Mouse (Mus musculus): ENCODE results near the gene Tspan9. TPM values are rescaled to one million over a fixed set of nuclear protein-coding genes. Genes with fewer than 3 reads are reported as not detected.
A peak's percentile ranks its signal among the peaks of the same experiment; 100 is the strongest.

The Tspan9 gene
- polyA plus RNA-seq, 1 experiment from 2014 or later: 141 TPM

- no peaks in the 10 kb centered on the region for H3K36me3 ChIP-seq
- H3K9me3 ChIP-seq: no peaks in the 10 kb centered on the region
- ATAC-seq (ENCODE audit: insufficient number of reproducible peaks, low FRiP score, low TSS enrichment, low read depth): no peak
- H3K4me3 ChIP-seq: no peak overlapping the region
- WGBS: 84% methylated on average over 7 of the region's 7 CpGs
- H3K4me2 ChIP-seq: no peak overlapping the region
- no peaks in the 10 kb centered on the region for H3K27me3 ChIP-seq
- H3K27ac ChIP-seq: no peak overlapping the region
- H3K4me1 ChIP-seq: peaks cover 43% of the 10 kb centered on the region
- no peak overlapping the region for H3K9ac ChIP-seq
Observed at GRCm38 (mm10) chr6:128019119-128019518, 124.3 kb downstream of the Tspan9 start.

- H3K4me1 ChIP-seq: peaks cover 30% of the 10 kb centered on the region
Observed at GRCm38 (mm10) chr6:128015304-128015703, 128.1 kb downstream of the Tspan9 start.

DNA sequence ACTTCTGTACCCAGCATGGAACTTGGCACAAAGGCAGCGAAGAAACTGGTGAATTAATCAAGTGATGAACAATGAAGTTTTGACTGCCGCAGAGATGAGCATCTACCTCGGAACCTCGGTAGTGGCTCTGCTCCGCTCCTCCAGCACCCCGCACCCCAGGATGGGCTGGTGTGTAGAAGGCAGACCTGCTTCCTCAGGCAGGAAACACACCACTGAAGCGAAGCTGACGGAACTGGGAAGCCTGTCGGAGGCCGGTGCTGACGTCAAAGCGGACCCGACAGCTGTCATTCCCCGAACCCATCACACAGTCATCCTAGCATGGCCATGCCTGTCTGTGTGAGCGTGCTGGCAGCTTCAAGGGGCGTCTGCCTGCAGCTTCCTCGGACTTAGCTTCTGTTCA, 131.6 kb downstream of the Tspan9 start:
- no peak overlapping the region for H3K4me3 ChIP-seq
- ATAC-seq (ENCODE audit: insufficient number of reproducible peaks, low FRiP score, low TSS enrichment, low read depth): no peak
- H3K27me3 ChIP-seq: no peaks in the 10 kb centered on the region
- H3K27ac ChIP-seq: peak overlapping the region; percentile 78
- 78% methylated on average over 17 of the region's 17 CpGs for WGBS
- H3K4me1 ChIP-seq: peaks cover 50% of the 10 kb centered on the region
- H3K4me2 ChIP-seq: no peak overlapping the region
- no peaks in the 10 kb centered on the region for H3K9me3 ChIP-seq
- H3K36me3 ChIP-seq: no peaks in the 10 kb centered on the region
- no peak overlapping the region for H3K9ac ChIP-seq

More at GRCm38 (mm10) chr6:128015304-128015703, 128.1 kb downstream of the Tspan9 start:
- Histone ChIP-seq H3K9ac (no peak overlapping the region), H3K9me3 (no peaks in the 10 kb centered on the region), H3K36me3 (no peaks in the 10 kb centered on the region), H3K4me3 (no peak overlapping the region), H3K27me3 (no peaks in the 10 kb centered on the region), H3K4me2 (no peak overlapping the region), H3K27ac (no peak overlapping the region)
- WGBS: 81% methylated on average over 7 of the region's 7 CpGs
- no peak for ATAC-seq (ENCODE audit: insufficient number of reproducible peaks, low FRiP score, low TSS enrichment, low read depth)

- 67% methylated on average over 13 of the region's 13 CpGs for WGBS
- H3K4me2 ChIP-seq: no peak overlapping the region
Observed at GRCm38 (mm10) chr6:128011071-128011477, 132.3 kb downstream of the Tspan9 start.

GRCm38 (mm10) chr6:128010135-128010971, 133.0 kb downstream of the Tspan9 start:
- Histone ChIP-seq H3K27me3 (no peaks in the 10 kb centered on the region), H3K4me2 (no peak overlapping the region), H3K4me3 (no peak overlapping the region), H3K27ac (peak overlapping the region; percentile 78), H3K9me3 (no peaks in the 10 kb centered on the region), H3K36me3 (no peaks in the 10 kb centered on the region), H3K4me1 (peaks cover 45% of the 10 kb centered on the region), H3K9ac (no peak overlapping the region; the same call in 1 of the 2 replicates)
- 35% methylated on average over 11 of the region's 11 CpGs for WGBS
- ATAC-seq (ENCODE audit: insufficient number of reproducible peaks, low FRiP score, low TSS enrichment, low read depth): 0 out of 2 replicates have a peak, but pooled peaks have one; percentile 56

More at GRCm38 (mm10) chr6:128011071-128011477, 132.3 kb downstream of the Tspan9 start:
- Histone ChIP-seq H3K27me3 (no peaks in the 10 kb centered on the region), H3K36me3 (no peaks in the 10 kb centered on the region), H3K4me1 (peaks cover 50% of the 10 kb centered on the region), H3K9ac (no peak overlapping the region; the same call in 1 of the 2 replicates), H3K4me3 (no peak overlapping the region), H3K9me3 (no peaks in the 10 kb centered on the region), H3K27ac (peak overlapping the region; percentile 78)
- peak; percentile 57 for ATAC-seq (ENCODE audit: insufficient number of reproducible peaks, low FRiP score, low TSS enrichment, low read depth)

DNA sequence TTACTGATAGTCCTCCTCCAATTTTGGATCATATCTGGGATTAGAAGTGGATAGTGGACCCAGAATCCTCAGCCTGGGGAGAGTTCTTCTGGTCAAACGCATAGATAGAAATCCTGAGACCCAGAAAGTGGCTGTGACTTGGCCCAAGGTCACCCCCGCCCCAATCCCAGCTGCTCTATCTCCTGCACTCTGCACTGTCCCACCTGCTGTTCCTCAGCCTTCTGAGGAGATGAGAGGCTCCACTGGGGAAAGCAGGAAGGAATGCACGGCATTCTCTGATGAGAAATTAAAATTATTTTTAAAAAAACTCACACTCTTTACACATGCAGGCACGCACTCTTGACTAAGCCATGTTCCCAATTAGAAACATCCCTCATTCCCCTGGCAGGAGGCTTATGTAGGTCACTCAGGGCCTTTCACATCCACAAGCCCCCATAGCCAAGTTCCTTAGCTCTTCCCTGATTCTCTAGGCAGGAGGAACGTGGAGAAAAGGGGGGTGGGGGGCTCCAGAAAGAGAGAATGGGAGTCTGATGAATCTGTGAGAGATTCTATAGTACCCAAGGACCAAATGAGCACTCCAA, 135.3 kb downstream of the Tspan9 start:
- WGBS: 70% methylated on average over 5 of the region's 5 CpGs

DNA sequence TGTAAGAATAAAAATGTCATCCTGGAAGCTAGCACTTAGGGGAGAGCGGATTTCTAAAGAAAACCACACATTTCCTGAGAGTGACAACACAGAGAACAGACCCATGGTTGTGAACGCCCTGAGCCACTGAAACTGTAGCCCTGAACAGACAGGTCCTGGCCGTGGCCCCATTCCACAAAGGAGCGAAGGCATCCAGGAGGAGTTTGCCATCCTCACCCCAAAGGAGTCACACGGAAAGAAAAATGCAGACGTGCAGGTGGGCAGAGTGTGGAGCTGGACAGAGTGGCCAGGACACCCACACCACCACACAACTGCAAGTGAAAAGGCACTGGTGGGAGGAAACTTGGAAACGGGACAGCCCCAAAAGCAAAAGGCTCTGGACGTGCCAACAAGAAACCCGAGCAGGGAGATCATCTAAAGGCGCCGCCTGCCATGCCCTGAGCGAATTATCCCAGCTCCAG, 136.1 kb downstream of the Tspan9 start:
- Histone ChIP-seq H3K27me3 (no peaks in the 10 kb centered on the region), H3K27ac (no peak overlapping the region), H3K4me2 (no peak overlapping the region), H3K9ac (no peak overlapping the region), H3K4me3 (no peak overlapping the region), H3K9me3 (no peaks in the 10 kb centered on the region), H3K36me3 (no peaks in the 10 kb centered on the region), H3K4me1 (peaks cover 57% of the 10 kb centered on the region)
- ATAC-seq (ENCODE audit: insufficient number of reproducible peaks, low FRiP score, low TSS enrichment, low read depth): no peak
- WGBS: 62% methylated on average over 12 of the region's 12 CpGs

More for the DNA sequence above, 135.3 kb downstream of the Tspan9 start:
- peaks cover 53% of the 10 kb centered on the region for H3K4me1 ChIP-seq
- no peaks in the 10 kb centered on the region for H3K36me3 ChIP-seq
- no peak for ATAC-seq (ENCODE audit: insufficient number of reproducible peaks, low FRiP score, low TSS enrichment, low read depth)
- H3K27me3 ChIP-seq: no peaks in the 10 kb centered on the region
- H3K27ac ChIP-seq: no peak overlapping the region
- no peak overlapping the region for H3K4me2 ChIP-seq
- no peak overlapping the region for H3K4me3 ChIP-seq
- H3K9me3 ChIP-seq: no peaks in the 10 kb centered on the region
- H3K9ac ChIP-seq: no peak overlapping the region

GRCm38 (mm10) chr6:128006156-128006555, 137.2 kb downstream of the Tspan9 start:
- H3K9me3 ChIP-seq: no peaks in the 10 kb centered on the region
- peaks cover 55% of the 10 kb centered on the region for H3K4me1 ChIP-seq
- no peaks in the 10 kb centered on the region for H3K27me3 ChIP-seq
- H3K36me3 ChIP-seq: no peaks in the 10 kb centered on the region
- ATAC-seq (ENCODE audit: insufficient number of reproducible peaks, low FRiP score, low TSS enrichment, low read depth): no peak
- no peak overlapping the region for H3K27ac ChIP-seq
- no peak overlapping the region for H3K9ac ChIP-seq
- no peak overlapping the region for H3K4me2 ChIP-seq
- H3K4me3 ChIP-seq: no peak overlapping the region
- 46% methylated on average over 8 of the region's 8 CpGs for WGBS

DNA sequence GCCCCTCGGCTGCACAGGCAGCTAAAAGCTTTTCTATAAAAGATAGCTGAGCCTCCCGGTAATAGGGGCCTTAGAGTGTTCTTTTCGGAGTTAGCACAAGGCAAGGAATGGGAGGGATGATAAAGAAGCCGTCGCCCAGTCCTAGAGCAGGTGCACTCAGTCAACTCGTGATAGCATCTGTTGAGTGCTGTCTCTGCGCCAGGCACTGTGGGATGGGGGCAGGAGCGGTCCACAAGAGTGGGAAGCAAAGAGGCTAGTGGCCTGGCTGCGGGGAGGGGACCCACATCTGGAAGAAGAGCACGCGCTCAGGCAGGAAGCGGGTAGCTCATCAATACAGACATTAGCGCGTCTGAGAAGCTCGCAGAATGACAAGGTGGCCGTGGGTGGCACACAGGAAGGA, 138.8 kb downstream of the Tspan9 start:
- peaks cover 46% of the 10 kb centered on the region for H3K4me1 ChIP-seq
- no peak for ATAC-seq (ENCODE audit: insufficient number of reproducible peaks, low FRiP score, low TSS enrichment, low read depth)
- H3K9me3 ChIP-seq: no peaks in the 10 kb centered on the region
- no peak overlapping the region for H3K4me3 ChIP-seq
- no peak overlapping the region for H3K4me2 ChIP-seq
- WGBS: 76% methylated on average over 16 of the region's 16 CpGs
- no peaks in the 10 kb centered on the region for H3K36me3 ChIP-seq
- no peak overlapping the region for H3K27ac ChIP-seq
- no peaks in the 10 kb centered on the region for H3K27me3 ChIP-seq
- no peak overlapping the region for H3K9ac ChIP-seq

DNA sequence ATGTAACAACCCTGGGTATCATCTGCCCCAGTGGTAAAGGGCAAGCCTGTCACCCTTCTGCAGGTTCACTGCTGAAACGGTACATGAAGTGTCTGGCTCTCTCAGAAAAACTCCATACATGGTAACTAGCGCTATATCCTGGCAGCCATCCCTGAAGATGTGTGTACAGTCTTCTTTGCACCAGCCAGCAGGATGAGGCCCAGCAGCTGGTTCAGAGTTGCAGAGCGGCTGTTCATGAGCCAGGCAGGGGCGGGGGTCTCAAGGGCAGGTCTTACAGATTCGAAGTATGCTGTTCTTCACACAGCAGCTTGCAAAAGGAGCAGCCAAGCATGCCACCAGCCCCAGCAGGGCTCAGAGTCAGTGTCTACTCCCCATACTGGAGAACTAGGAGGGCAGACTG, 139.9 kb downstream of the Tspan9 start:
- peak overlapping the region; percentile 17; the same call in 1 of the 2 replicates for H3K27ac ChIP-seq
- no peak overlapping the region for H3K4me2 ChIP-seq
- peaks cover 41% of the 10 kb centered on the region for H3K4me1 ChIP-seq
- no peak for ATAC-seq (ENCODE audit: insufficient number of reproducible peaks, low FRiP score, low TSS enrichment, low read depth)
- no peaks in the 10 kb centered on the region for H3K9me3 ChIP-seq
- 54% methylated on average over 5 of the region's 5 CpGs for WGBS
- H3K36me3 ChIP-seq: no peaks in the 10 kb centered on the region
- H3K27me3 ChIP-seq: no peaks in the 10 kb centered on the region
- no peak overlapping the region for H3K4me3 ChIP-seq
- no peak overlapping the region for H3K9ac ChIP-seq

- no peak overlapping the region for H3K4me2 ChIP-seq
- WGBS: 87% methylated on average over 4 of the region's 4 CpGs
- H3K9ac ChIP-seq: no peak overlapping the region
- peaks cover 33% of the 10 kb centered on the region for H3K4me1 ChIP-seq
- H3K27me3 ChIP-seq: no peaks in the 10 kb centered on the region
- H3K9me3 ChIP-seq: no peaks in the 10 kb centered on the region
- H3K4me3 ChIP-seq: no peak overlapping the region
- ATAC-seq (ENCODE audit: insufficient number of reproducible peaks, low FRiP score, low TSS enrichment, low read depth): no peak
- no peak overlapping the region for H3K27ac ChIP-seq
- H3K36me3 ChIP-seq: no peaks in the 10 kb centered on the region
Observed at GRCm38 (mm10) chr6:128002667-128003066, 140.7 kb downstream of the Tspan9 start.

DNA sequence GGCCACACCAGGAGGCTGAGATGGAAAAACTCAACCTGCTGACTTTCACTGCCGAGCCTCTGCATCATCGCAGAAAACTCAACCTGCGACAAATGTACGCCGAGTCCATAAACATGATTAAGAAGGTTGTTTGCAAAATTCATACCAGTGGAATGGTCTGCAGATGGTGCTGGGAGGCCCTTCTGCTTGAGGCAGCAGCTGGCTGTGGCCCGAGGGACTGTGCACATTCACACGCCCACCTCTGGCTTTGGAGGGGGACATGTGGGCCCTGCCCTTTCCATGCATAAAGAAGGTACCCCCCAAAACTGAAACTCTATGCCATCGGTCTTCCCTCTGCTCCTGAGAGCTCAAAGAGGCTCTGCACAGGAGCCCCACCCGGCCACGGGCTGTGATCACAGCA, 141.3 kb downstream of the Tspan9 start:
- peaks cover 28% of the 10 kb centered on the region for H3K4me1 ChIP-seq
- H3K36me3 ChIP-seq: no peaks in the 10 kb centered on the region
- H3K4me3 ChIP-seq: no peak overlapping the region
- ATAC-seq (ENCODE audit: insufficient number of reproducible peaks, low FRiP score, low TSS enrichment, low read depth): no peak
- WGBS: 39% methylated on average over 10 of the region's 10 CpGs
- H3K9ac ChIP-seq: no peak overlapping the region
- no peaks in the 10 kb centered on the region for H3K9me3 ChIP-seq
- no peak overlapping the region for H3K4me2 ChIP-seq
- no peaks in the 10 kb centered on the region for H3K27me3 ChIP-seq
- no peak overlapping the region for H3K27ac ChIP-seq

All from limb, embryonic 15.5 days (tissue).